Mouse (Mus musculus) stomach, embryonic 16.5 days (tissue): ENCODE results near the gene Zranb3. TPM values are rescaled to one million over a fixed set of nuclear protein-coding genes. Genes with fewer than 3 reads are reported as not detected.
"Not testable (repeated sequence)": the region's sequence is repeated elsewhere in the genome, so short reads cannot be mapped to it uniquely, and the experiment has no call there.

Source experiments
- ATAC-seq: fragments of 200-750 bp; cut with Nextera tagmentation; 2 replicates; pipeline ENCODE4 v1.8.0; 2017; ENCODE audit warnings: moderate number of reproducible peaks, moderate TSS enrichment; ENCODE audit not compliant: insufficient read depth, low FRiP score
- H3K27ac ChIP-seq: fragments of 300-500 bp; sonication (generic); 2 replicates; pipeline ENCODE4 v1.5.1; 2014; ENCODE audit warnings: low read length
- H3K27me3 ChIP-seq: fragments of 300-500 bp; sonication (generic); 2 replicates; pipeline ENCODE4 v1.6.1; 2014; ENCODE audit warnings: low read length, control low read depth, mixed read lengths; ENCODE audit not compliant: control insufficient read depth, insufficient read depth
- H3K36me3 ChIP-seq: fragments of 300-500 bp; sonication (generic); 2 replicates; pipeline ENCODE4 v1.6.1; 2014; ENCODE audit warnings: low read length; ENCODE audit not compliant: control insufficient read depth, insufficient read depth
- H3K4me1 ChIP-seq: fragments of 300-500 bp; sonication (generic); 2 replicates; pipeline ENCODE4 v1.6.1; 2014; ENCODE audit warnings: low read length, control low read depth, mixed read lengths; ENCODE audit not compliant: control insufficient read depth, insufficient read depth
- H3K4me2 ChIP-seq: fragments of 300-500 bp; sonication (generic); 2 replicates; pipeline ENCODE4 v1.6.1; 2014; ENCODE audit warnings: low read depth, low read length, mixed read lengths
- H3K4me3 ChIP-seq: fragments of 300-500 bp; sonication (generic); replicated peaks from 2 replicates; pipeline ENCODE4 v1.5.1; 2014; ENCODE audit warnings: mild to moderate bottlenecking, low read length
- H3K9ac ChIP-seq: fragments of 300-500 bp; sonication (generic); 2 replicates; pipeline ENCODE4 v1.6.1; 2014; ENCODE audit warnings: low read length
- H3K9me3 ChIP-seq: fragments of 300-500 bp; sonication (generic); replicated peaks from 2 replicates; pipeline ENCODE4 v1.6.1; 2016; ENCODE audit warnings: low read length, control low read depth; ENCODE audit not compliant: control insufficient read depth
- WGBS: fragments of 180-500 bp; shearing (Covaris S2); extraction: QIAGEN DNeasy Blood & Tissue Kit; methylation state at CpG from one replicate; pipeline ENCODE4 v1.1.7; 2014; 5-methylcytosine and 5-hydroxymethylcytosine counted together
- polyA plus RNA-seq: library from polyadenylated mRNA; unstranded; fragments of >200 nt; fragmentation: Nextera tagmentation; extraction: Ambion mirVana; gene quantifications from 2 replicates; pipeline ENCODE4 v1.2.1, GENCODE M21; 2015

Gene Zranb3
- polyA plus RNA-seq, 1 experiment from 2014 or later, result 6.4 TPM

DNA sequence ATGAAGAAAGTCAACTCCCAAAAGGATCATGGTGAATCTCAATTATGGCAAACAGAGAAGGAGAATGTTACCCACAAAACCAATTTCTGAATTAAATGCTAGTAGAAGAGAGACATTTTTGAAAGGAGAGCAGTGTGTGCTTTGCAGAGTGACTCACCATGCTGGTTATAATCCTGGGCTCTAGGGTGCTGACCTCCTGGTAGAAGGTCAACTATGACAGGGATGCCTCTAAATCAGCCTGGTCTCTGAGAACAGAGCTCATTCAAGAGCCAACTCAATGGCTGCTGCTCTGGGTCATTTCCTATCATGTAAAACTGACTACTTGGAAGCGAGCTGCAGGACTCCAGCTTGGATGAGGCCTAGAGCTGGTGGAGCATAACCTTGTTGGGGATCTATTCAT, 141.7 kb downstream of the Zranb3 start:
- Histone ChIP-seq H3K27me3 (no peaks in the 10 kb centered on the region), H3K4me3 (no peak overlapping the region), H3K27ac (no peak overlapping the region), H3K4me1 (no peaks in the 10 kb centered on the region), H3K36me3 (no peaks in the 10 kb centered on the region), H3K9me3 (no peaks in the 10 kb centered on the region), H3K4me2 (no peak overlapping the region), H3K9ac (no peak overlapping the region)
- WGBS, result 93% methylated on average over 1 of the region's 1 CpGs
- no peak for ATAC-seq

GRCm38 (mm10) chr1:127959312-127959718, 143.5 kb downstream of the Zranb3 start:
- ATAC-seq, result no peak
- no peaks in the 10 kb centered on the region for H3K27me3 ChIP-seq
- H3K9ac ChIP-seq, result no peak overlapping the region
- H3K9me3 ChIP-seq, result no peaks in the 10 kb centered on the region
- peak overlapping the region; percentile 5; the same call in 1 of the 2 replicates for H3K27ac ChIP-seq
- H3K4me2 ChIP-seq, result no peak overlapping the region
- H3K4me1 ChIP-seq, result no peaks in the 10 kb centered on the region
- H3K36me3 ChIP-seq, result no peaks in the 10 kb centered on the region
- 42% methylated on average over 7 of the region's 7 CpGs for WGBS
- no peak overlapping the region for H3K4me3 ChIP-seq

DNA sequence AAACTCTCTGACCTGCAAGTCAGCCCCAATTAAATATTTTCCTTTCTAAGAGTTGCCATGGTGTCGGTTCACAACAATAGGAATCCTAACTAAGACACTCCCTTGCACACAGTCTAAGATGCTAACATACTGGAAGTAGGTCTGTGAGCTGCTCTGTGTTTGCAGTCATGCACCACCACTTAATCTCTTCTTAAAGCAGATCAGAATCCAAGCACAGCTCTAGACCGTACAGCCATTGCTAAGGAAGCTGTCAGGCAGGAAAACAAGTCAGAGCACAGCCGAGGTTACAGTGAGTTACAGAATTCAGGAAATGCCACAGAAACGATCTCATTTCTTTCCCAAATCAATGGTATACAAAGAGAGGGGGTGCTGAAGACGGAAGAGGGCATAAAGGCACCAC, 144.0 kb downstream of the Zranb3 start:
- no peak for ATAC-seq
- no peaks in the 10 kb centered on the region for H3K36me3 ChIP-seq
- H3K9me3 ChIP-seq, result no peaks in the 10 kb centered on the region
- H3K4me2 ChIP-seq, result no peak overlapping the region
- H3K27ac ChIP-seq, result 0 out of 2 replicates have a peak overlapping the region, but pooled peaks have one; percentile 5
- no peak overlapping the region for H3K9ac ChIP-seq
- H3K4me3 ChIP-seq, result no peak overlapping the region
- H3K4me1 ChIP-seq, result no peaks in the 10 kb centered on the region
- WGBS, result 35% methylated on average over 5 of the region's 5 CpGs
- H3K27me3 ChIP-seq, result no peaks in the 10 kb centered on the region

DNA sequence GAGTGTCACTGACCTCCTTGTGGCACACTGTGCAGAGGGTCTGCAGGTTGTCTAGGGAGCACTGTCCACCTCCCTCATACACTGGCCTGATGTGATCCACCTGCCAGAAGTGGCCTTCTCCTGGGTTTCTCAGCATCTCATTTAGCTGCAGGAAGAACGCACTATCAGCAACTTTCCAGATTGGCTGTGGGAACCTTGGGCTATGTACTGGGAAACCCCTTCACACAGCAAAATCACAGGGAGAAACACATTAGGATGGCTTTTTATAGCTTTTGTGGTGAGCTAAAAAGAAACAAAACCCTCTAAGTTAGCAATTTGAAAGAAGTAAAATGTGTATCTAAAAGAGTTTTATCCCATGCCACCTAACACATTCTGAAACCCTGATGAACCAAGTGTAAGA, 146.3 kb downstream of the Zranb3 start:
- no peak overlapping the region for H3K4me2 ChIP-seq
- ATAC-seq, result no peak
- 94% methylated on average over 1 of the region's 1 CpGs for WGBS
- H3K9me3 ChIP-seq, result no peaks in the 10 kb centered on the region
- H3K4me3 ChIP-seq, result no peak overlapping the region
- H3K9ac ChIP-seq, result no peak overlapping the region
- no peaks in the 10 kb centered on the region for H3K4me1 ChIP-seq
- H3K36me3 ChIP-seq, result no peaks in the 10 kb centered on the region
- H3K27ac ChIP-seq, result no peak overlapping the region
- H3K27me3 ChIP-seq, result no peaks in the 10 kb centered on the region

GRCm38 (mm10) chr1:127954800-127955199, 148.0 kb downstream of the Zranb3 start:
- no peak for ATAC-seq
- Histone ChIP-seq H3K27ac (no peak overlapping the region), H3K9me3 (no peaks in the 10 kb centered on the region), H3K36me3 (no peaks in the 10 kb centered on the region), H3K4me2 (no peak overlapping the region), H3K4me1 (no peaks in the 10 kb centered on the region), H3K4me3 (no peak overlapping the region), H3K27me3 (no peaks in the 10 kb centered on the region), H3K9ac (no peak overlapping the region)
- 56% methylated on average over 4 of the region's 4 CpGs for WGBS

GRCm38 (mm10) chr1:127954198-127954597, 148.6 kb downstream of the Zranb3 start:
- not testable (repeated sequence) for H3K4me2 ChIP-seq, H3K4me3 ChIP-seq, H3K9ac ChIP-seq, H3K4me1 ChIP-seq, H3K36me3 ChIP-seq, H3K27ac ChIP-seq, H3K9me3 ChIP-seq, ATAC-seq, H3K27me3 ChIP-seq
- WGBS, result 83% methylated on average over 4 of the region's 4 CpGs

DNA sequence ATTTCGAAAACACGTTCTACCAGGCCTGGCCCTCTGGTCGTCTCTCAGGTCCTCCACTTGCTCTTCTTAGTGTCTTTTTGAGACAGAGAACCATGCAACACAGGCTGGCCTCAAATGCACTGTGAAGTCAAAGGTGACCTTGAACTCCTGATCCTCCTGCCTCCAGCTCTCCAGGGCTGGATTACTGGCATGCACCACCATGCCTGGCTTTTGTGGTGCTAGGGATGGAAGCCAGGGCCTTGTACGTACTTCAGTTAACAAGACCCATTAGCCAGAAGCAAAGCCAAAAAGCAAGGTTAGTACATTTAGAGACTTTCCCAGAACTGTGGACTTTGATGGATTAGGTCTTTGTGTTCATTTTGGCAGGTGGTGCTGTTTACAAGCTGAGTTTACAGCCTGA, 150.6 kb downstream of the Zranb3 start:
- no peaks in the 10 kb centered on the region for H3K36me3 ChIP-seq
- H3K4me1 ChIP-seq, result no peaks in the 10 kb centered on the region
- no peak overlapping the region for H3K27ac ChIP-seq
- no peak overlapping the region for H3K4me3 ChIP-seq
- no peaks in the 10 kb centered on the region for H3K9me3 ChIP-seq
- H3K9ac ChIP-seq, result no peak overlapping the region
- no peak for ATAC-seq
- H3K4me2 ChIP-seq, result no peak overlapping the region
- no peaks in the 10 kb centered on the region for H3K27me3 ChIP-seq
- 86% methylated on average over 4 of the region's 4 CpGs for WGBS

DNA sequence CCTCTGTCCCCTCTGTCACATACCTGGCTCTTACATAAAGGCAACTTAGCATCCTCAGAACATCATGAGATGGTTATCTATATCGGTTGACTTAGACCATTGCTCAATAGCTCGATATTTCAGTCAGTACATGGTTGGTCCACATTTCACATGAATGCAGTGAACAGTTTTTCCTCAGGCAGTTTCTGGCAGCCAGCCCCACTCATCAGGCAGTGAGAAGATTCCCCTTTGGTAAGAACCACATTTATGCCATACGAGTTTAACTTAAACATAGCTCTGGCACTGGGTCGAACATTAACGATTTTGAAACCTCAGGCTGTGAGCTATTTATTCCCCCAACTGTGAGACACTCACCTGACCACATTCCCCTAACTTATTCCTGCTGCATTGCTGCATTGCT, 154.1 kb downstream of the Zranb3 start:
- Histone ChIP-seq H3K36me3 (no peaks in the 10 kb centered on the region), H3K9me3 (no peaks in the 10 kb centered on the region), H3K27me3 (no peaks in the 10 kb centered on the region), H3K4me1 (0 out of 2 replicates have a peak, but pooled peaks cover 5% of the 10 kb centered on the region), H3K27ac (no peak overlapping the region), H3K4me3 (no peak overlapping the region), H3K4me2 (no peak overlapping the region), H3K9ac (no peak overlapping the region)
- WGBS, result 74% methylated on average over 5 of the region's 5 CpGs
- ATAC-seq, result no peak

- ATAC-seq, result no peak
- H3K4me3 ChIP-seq, result no peak overlapping the region
- H3K9me3 ChIP-seq, result no peaks in the 10 kb centered on the region
- H3K4me2 ChIP-seq, result no peak overlapping the region
- H3K9ac ChIP-seq, result no peak overlapping the region
- peak overlapping the region; percentile 35; the same call in 1 of the 2 replicates for H3K27ac ChIP-seq
- H3K27me3 ChIP-seq, result no peaks in the 10 kb centered on the region
- 0 out of 2 replicates have a peak, but pooled peaks cover 5% of the 10 kb centered on the region for H3K4me1 ChIP-seq
- WGBS, result 67% methylated on average over 5 of the region's 5 CpGs
- no peaks in the 10 kb centered on the region for H3K36me3 ChIP-seq
These were observed 156.1 kb downstream of the Zranb3 start for GRCm38 (mm10) chr1:127946615-127947249.
